Comparison of ENCODE assay signal across 24 mouse cellular contexts in genomic region chrX:99876781-99877180, GRCm38 (mm10). TPM values are rescaled to one million over a fixed set of nuclear protein-coding genes. Genes with fewer than 3 reads are reported as not detected.
DNase-seq lines count a peak whose midpoint lies in the region; ATAC-seq and TF ChIP-seq lines count a peak whose summit lies in the region.
"Had no signal": no experiment of that assay in that cellular context is flagged by ENCODE, and none has a peak within 500 bp of the region (broad histone marks: within the 10 kb centered on the region; RNA-seq: fewer than 3 reads in every experiment).

No protein-coding gene starts in this region.

- no peak overlapping the region for H3K27ac ChIP-seq in stomach, postnatal 0 days (replicated peaks)
- no peak overlapping the region for H3K27ac ChIP-seq in forebrain, embryonic 12.5 days
- H3K27ac ChIP-seq: embryonic facial prominence, embryonic 15.5 days; forebrain, embryonic 10.5 days; forebrain, embryonic 15.5 days; heart, adult 2 months; hindbrain, embryonic 14.5 days; kidney, embryonic 15.5 days had no signal

- H3K4me3 ChIP-seq in stomach, postnatal 0 days (ENCODE audit: low read depth, low read length) = no peak overlapping the region
- no peak overlapping the region for H3K4me3 ChIP-seq in forebrain, embryonic 12.5 days (replicated peaks)
- H3K4me3 ChIP-seq: embryonic facial prominence, embryonic 15.5 days; erythroblast, embryonic 14.5 days; forebrain, embryonic 10.5 days; forebrain, embryonic 15.5 days; heart, adult 2 months; kidney, embryonic 15.5 days had no signal

- H3K4me2 ChIP-seq in stomach, postnatal 0 days (replicated peaks; ENCODE audit: low read depth) = no peak overlapping the region
- H3K4me2 ChIP-seq in forebrain, embryonic 12.5 days = no peak overlapping the region
- H3K4me2 ChIP-seq: embryonic facial prominence, embryonic 15.5 days; forebrain, embryonic 15.5 days; hindbrain, embryonic 14.5 days; kidney, embryonic 15.5 days had no signal

- H3K27me3 ChIP-seq in stomach, postnatal 0 days (ENCODE audit: control insufficient read depth, insufficient read depth, low read length) = no peaks in the 10 kb centered on the region
- peaks cover 19% of the 10 kb centered on the region for H3K27me3 ChIP-seq in forebrain, embryonic 12.5 days
- H3K27me3 ChIP-seq: forebrain, embryonic 15.5 days had no signal

- no peak for TF ChIP-seq POLR2A in brain, embryonic 14.5 days (IDR thresholded peaks at IDR 0.05; ENCODE audit: borderline replicate concordance, extremely low read depth, insufficient read depth, insufficient read length, poor library complexity, severe bottlenecking)

- TF ChIP-seq EP300 in stomach, postnatal 0 days (optimal IDR thresholded peaks at IDR 0.05) = no peak

- WGBS in stomach, postnatal 0 days = 63% methylated on average over 4 of the region's 4 CpGs
- WGBS in forebrain, embryonic 12.5 days = 85% methylated on average over 4 of the region's 4 CpGs

- no peaks in the 10 kb centered on the region for H3K36me3 ChIP-seq in stomach, postnatal 0 days (ENCODE audit: control insufficient read depth, insufficient read depth, low read length)
- H3K36me3 ChIP-seq in forebrain, embryonic 12.5 days (replicated peaks) = no peaks in the 10 kb centered on the region
- H3K36me3 ChIP-seq: embryonic facial prominence, embryonic 15.5 days; forebrain, embryonic 10.5 days; forebrain, embryonic 15.5 days; kidney, embryonic 15.5 days had no signal

- no peaks in the 10 kb centered on the region for H3K9me3 ChIP-seq in stomach, postnatal 0 days (ENCODE audit: control insufficient read depth, low read length)
- no peaks in the 10 kb centered on the region for H3K9me3 ChIP-seq in forebrain, embryonic 12.5 days
- H3K9me3 ChIP-seq: embryonic facial prominence, embryonic 15.5 days; forebrain, embryonic 10.5 days; forebrain, embryonic 15.5 days; kidney, embryonic 15.5 days had no signal

- no peak overlapping the region for H3K9ac ChIP-seq in stomach, postnatal 0 days (ENCODE audit: low read length)
- H3K9ac ChIP-seq in forebrain, embryonic 12.5 days = no peak overlapping the region
- H3K9ac ChIP-seq: embryonic facial prominence, embryonic 15.5 days; forebrain, embryonic 15.5 days; hindbrain, embryonic 14.5 days; kidney, embryonic 15.5 days had no signal

- no peak for ATAC-seq in stomach, postnatal 0 days (ENCODE audit: low FRiP score, low TSS enrichment)
- ATAC-seq in forebrain, embryonic 12.5 days (ENCODE audit: low FRiP score) = no peak
- ATAC-seq: forebrain, embryonic 15.5 days; intestine, embryonic 16.5 days had no signal

- intact Hi-C loops in heart, postnatal 14 days (cut with DNase I) = no loop called here
- intact Hi-C loops in heart, postnatal 25 days (cut with DNase I) = no loop called here

- peak; percentile 90 to 91 for DNase-seq in cerebellum, postnatal 10 days
- no peak for DNase-seq in cerebellum, adult 8-10 months
- DNase-seq in heart, postnatal 14 days = peak; percentile 23 to 26
- DNase-seq in heart, postnatal 25 days (ENCODE audit: low spot score) = no peak
- DNase-seq in brain, adult 2 months (ENCODE audit: low read depth, low spot score) = peak; percentile 28
- DNase-seq in brain, embryonic 14.5 days (ENCODE audit: low read depth) = peak; percentile 20
- DNase-seq in stomach, postnatal 0 days (ENCODE audit: low spot score) = no peak
- DNase-seq: adrenal gland, adult 8-10 months; adrenal gland, postnatal 36 days; embryo, embryonic 11 days; gastrocnemius, postnatal 36 days; kidney, adult 2 months had no signal

- TF ChIP-seq CTCF in brain, embryonic 14.5 days (IDR thresholded peaks at IDR 0.05; ENCODE audit: borderline replicate concordance, extremely low read depth, insufficient read depth, insufficient read length) = no peak
- no peak for TF ChIP-seq CTCF in stomach, postnatal 0 days (IDR thresholded peaks at IDR 0.05; ENCODE audit: low read depth)

- no peaks in the 10 kb centered on the region for H3K4me1 ChIP-seq in stomach, postnatal 0 days (replicated peaks; ENCODE audit: control insufficient read depth, insufficient read depth)
- no peaks in the 10 kb centered on the region for H3K4me1 ChIP-seq in forebrain, embryonic 12.5 days
- H3K4me1 ChIP-seq: embryonic facial prominence, embryonic 15.5 days; forebrain, embryonic 15.5 days; kidney, embryonic 15.5 days had no signal

RNA-seq across cellular contexts. Expression of gene Tmem28, which starts 56.0 kb away (rescaled TPM):
- not detected for total RNA-seq in heart, postnatal 14 days (2021)
- total RNA-seq in heart, postnatal 25 days (2021) = not detected
- polyA plus RNA-seq in brain, embryonic 14.5 days (2012; rRNA removed) = 6.6 and 9.0 TPM in 2 replicates
- 0.06 and 0.08 TPM in 2 replicates for polyA plus RNA-seq in stomach, postnatal 0 days (2015; fragmentation: Nextera tagmentation; extraction: Ambion mirVana)
- 1.0 and 1.1 TPM in 2 replicates for polyA plus RNA-seq in forebrain, embryonic 12.5 days (2016; fragmentation: Nextera tagmentation; extraction: Ambion mirVana)
- total RNA-seq: common myeloid progenitor, adult 5-6 weeks; heart, adult 2 months; hematopoietic stem cell, adult 5-6 weeks had no signal
- polyA plus RNA-seq: erythroblast, embryonic 14.5 days; heart, embryonic 14.5 days had no signal

Comparison
In these comparisons a context has a peak if more than half of its experiments do, and no peak if none do; other contexts are left out.
1. DNase-seq: peak in cerebellum, postnatal 10 days (2 of 2), heart, postnatal 14 days (2 of 2), brain, adult 2 months (single experiment) and brain, embryonic 14.5 days (single experiment); none in cerebellum, adult 8-10 months (single experiment), heart, postnatal 25 days (single experiment) and stomach, postnatal 0 days (single experiment).